Mouse (Mus musculus) layer of hippocampus, adult 11-12 months (tissue): Measurements from ENCODE around the gene Hnrnpll.

Experiments used
- DNase-seq: peaks from one replicate; pipeline ENCODE4 v3.0.0; 2022; ENCODE audit warnings: low spot score

The Hnrnpll gene

DNA sequence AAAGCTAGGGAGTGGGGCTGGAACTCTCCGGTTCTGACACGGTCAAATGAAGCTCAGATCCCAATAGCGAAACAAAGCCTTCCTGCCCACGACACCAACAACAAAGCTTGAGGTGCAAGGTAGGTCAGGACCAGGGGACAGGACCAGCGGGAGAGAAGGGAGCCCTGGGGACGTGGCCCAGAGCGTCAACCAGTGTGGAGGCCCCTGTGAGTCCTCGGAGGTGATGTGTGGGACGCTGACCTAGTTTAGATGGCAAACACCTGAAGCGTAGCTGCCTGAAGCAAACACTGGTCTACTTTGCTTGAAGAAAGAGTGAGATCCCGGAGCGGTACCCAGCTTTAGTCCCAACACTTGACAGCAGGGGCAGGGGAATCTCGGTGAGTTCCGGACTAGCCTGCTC is 62.5 kb downstream of the Hnrnpll start:
- no peak for DNase-seq

DNA sequence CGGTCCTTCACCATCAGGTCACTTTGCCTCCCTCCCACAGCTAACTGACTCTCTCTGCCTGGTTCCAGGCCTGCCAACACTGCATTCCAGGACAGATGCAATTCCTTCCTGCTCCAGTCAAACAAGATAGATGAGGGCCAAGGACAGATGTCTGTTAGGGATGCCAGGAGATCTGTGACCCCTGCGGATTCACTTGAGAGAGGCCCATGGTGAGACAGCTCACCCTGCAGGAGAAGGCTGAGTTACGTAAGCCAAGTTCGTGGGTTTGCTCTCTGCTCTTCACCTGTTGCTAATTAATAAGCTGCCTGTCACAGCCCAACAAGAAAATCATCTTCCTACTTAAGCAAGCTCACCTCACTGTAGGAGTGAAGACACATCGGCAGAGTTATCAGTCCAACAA is 63.1 kb downstream of the Hnrnpll start:
- DNase-seq = no peak

DNA sequence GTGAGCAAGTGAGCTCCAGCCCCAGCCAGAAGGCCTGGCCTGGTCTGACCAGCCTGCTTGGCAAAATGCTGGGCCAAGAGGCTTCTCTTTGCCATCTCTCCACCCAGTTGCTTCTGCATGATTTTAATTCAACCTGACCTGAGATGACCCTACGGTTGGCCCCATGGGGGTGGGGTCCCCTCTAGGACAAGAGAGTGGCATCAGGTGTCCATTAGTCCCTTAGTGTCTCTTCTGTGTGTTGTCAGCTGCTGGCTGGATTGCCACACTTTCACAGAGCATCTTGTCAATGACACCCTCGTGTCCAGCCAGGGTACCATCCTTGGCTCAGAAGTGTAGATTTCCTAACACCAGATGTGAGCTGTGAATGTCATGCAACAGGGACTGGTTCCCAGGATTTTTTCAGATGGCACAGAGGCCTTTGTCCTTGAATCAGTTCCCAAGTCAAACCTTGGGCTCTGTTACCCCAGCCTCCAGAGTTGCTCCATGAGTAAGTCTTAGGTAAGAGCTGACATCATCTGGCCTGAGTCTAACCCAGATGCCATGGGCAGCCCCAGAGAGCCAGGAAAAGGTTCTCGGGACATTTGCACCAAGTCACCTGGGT is 66.9 kb downstream of the Hnrnpll start:
- DNase-seq = no peak

DNA sequence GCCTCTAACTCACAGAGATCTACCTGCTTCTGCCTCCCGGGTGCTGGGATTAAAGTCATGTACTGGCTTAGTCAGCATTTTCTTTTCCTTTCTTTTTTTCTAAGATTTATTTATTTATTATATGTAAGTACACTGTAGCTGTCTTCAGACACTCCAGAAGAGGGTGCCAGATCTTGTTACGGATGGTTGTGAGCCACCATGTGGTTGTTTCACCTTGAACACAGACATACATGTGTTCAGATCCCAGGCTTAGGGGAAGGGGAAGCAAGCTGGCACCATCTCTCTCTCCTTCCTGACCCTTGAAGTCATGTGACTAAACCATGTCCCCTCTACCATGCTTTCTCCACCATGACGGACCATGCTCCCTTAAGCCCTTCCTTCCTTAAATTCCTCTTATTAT is 70.0 kb downstream of the Hnrnpll start:
- DNase-seq = no peak

DNA sequence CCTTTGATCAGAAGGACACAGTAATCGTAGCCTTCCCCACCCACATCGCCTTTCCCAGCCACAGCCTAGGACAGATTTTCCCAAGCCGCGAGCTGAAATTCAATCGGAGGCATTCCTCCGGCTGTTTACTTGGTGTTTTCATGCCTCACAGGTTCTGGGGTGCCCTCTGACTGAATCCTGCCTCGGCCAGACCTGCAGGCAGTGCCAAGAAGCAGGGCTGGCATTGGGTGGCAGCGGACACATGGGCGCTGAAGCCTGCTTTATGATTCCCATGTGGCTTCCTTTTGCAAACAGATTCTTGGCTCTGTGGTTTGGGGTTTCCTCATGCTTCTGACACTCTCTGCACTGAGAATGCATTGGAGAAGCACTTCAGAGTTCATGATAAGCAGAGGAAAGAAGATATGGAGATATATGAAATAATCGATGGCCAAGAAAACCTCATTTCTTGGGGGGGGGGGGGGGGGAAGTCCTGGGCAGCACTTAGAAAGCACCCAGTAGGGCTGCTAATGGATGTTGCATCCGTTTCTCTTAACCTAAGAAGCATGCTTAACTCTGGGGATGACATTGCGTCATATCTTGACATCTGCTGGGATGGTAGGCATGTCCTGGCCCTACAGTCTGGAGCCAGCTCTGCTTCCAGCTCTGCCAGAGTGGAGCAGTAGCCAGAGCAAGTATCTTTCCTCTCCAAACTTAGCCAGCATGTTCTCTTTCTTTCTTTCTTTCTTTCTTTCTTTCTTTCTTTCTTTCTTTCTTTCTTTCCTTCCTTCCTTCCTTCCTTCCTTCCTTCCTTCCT is 70.8 kb downstream of the Hnrnpll start:
- DNase-seq = no peak

DNA sequence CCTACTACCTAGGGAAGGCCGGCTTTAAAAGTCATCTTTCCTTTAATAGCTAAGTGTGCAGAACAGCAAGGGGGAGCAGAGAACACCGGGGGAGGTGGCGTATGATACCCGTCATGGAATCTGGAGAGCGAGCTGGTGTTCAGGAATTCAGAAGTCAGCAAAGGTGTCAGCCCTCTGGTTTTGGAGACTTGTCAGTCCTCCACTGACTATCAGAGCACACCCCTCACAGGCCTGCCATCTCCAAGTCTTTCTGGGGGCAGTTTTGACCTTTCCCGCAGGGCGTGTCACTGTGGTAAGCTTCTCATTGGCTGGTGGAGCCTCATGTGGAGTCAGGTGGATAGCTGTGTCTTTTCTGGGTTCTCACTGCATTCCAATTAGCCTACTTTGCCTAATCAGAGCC is 72.0 kb downstream of the Hnrnpll start:
- DNase-seq = no peak

DNA sequence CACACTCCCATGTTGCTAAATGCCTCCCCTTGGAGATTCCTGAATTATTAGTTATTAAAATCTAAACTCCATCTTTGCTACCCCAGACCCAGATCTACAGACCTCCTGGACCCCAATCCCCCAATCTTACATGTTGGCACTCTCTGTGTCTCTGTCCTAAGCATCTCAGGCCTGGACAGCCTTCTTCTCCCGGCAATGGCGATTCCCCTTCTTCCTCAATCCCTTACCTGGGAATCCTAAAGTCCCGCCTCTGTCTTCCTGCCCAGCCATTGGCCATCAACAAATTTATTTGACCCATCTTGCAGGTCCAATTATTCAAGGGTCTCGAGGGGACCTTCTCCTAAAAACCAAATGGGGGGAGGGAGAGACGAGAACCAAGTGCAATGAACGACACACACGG is 77.7 kb downstream of the Hnrnpll start:
- DNase-seq = no peak

DNA sequence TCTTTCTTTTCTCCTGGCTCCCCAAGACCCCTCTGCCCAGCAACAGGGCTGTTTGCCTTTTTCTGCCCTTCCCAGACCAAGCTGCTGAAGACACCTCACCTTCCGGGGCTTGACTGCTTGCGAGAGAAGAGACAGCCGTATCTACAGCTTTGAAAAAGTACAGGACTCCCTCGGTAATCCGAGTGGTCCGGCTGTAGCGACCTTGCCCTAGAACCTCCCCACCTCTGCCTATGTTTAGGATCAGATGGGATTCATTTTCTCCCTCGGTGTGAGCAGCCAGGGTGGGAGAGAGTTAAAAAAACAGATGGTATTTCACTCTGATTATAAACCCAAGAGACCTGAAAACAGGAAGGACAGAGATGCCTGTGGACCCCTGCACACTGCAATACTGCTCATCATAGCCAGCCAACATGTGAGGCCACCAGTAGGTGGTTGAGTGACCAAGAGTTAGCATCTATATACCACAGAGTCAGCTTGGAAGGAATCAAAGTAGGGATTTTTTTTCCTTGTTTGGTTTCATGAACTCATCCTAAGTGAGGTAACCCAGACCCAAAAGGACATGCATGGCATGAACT is 79.1 kb downstream of the Hnrnpll start:
- no peak for DNase-seq

DNA sequence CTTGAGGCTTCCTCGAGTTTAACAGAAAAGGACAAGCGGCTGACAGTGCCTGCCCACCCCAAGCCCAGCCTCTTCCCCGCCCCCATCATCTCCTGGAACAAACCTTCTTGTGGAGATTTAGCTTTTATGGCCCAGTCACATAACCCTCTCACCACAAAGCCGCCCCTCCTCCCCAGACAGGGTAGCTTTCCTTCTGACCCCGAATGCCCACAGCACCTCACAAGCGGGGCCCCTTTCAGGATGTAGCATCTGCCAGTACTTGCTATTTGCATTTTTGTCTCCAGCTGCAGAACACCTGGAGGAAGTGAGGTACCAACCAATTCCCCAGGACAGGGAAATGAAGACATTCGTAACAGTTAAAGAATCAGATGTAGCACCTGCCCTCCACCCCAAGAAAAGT is 79.6 kb downstream of the Hnrnpll start:
- DNase-seq = no peak

DNA sequence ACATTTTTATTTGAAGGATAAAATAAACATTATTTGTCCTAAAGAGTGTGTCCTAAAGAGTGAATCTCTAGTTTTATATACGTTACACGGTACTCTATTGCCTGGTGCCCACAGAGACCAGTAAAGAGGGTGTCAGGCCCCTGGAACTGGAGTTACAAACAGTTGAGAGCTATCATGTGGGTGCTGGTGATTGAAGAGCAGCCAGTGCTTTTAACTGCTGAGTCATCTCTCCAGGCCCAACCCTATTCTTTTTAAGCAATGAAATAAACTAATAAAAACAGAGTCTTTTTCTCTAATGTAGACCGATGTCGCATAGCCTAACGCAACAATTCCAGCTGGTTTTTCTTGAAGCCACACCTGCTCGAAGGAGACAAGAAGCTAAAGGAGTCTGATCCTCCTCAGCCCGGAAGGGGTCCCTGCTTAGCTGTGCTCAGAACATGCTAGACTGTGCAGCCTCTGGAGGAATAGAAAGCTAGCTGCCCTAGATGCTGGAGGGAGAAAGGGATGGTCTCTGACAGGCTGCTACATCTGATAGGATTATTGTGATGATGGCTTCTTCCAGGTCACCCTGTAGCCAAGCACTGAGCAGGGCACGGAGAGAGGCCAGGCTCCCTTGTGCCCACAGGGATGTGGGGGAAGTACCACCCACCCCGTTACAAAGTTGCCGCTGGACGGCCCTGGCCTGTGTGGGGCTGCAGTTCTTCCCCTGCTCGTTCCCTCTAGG is 80.2 kb downstream of the Hnrnpll start:
- no peak for DNase-seq

DNA sequence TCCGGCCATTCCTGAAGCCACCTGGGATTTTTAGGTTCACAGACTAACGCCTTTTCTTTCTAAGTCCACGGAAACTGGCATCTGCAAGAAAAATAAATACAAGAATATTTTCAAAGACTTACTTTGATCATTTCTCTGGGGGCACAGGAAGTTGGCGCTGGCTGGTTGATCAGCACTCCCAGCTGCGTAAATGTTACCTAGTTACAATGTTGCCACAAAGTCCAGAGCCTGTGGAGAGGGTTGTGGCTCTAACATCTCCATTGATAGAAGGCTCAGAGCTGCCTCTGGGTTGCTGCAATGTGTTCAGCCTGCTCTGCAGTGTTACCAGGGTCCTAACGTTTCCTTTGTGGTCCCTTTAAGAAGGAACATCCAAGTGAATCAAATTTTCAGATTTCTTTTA is 80.8 kb downstream of the Hnrnpll start:
- no peak for DNase-seq

DNA sequence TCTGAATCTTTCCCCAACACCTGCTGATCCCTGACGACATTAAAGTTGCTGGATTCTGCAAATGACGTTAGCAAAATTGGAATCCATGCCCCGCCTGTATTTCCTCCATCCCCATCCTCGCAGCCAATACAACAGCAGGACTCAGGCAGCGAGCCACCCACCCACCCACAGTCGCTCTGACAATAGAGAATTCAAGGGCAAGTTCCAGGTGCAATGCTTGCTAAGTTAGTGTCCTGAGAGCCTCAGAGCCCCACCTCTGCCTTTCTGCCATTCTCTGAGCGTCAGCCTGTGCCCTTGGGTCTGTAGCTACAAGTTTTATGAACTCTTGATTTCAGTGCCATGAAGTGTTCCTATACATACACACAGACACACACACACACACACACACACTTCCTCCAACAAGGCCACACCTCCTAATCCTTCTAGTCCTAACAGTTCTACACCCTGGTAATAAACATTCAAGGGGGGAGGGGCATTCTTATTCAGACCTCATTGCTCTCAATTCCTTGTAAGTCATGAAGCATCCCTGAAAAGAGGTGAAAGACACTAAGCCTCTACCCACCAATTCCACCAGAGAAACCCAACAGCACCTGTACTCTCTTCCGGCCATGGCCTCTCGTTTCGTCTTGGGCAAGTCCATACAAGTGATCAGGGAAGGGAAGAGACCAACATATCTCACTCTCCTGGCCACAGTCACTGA is 81.6 kb downstream of the Hnrnpll start:
- DNase-seq = no peak
